Mouse (Mus musculus) frontal cortex, postnatal 14 days (tissue): ENCODE data around the gene Srp68.

ENCODE experiments used
- DNase-seq, 2 experiments: peaks; one replicate each; pipeline ENCODE4 v3.0.0; 2022; ENCODE audit warnings: low spot score in 2 of 2

Gene Srp68

DNA sequence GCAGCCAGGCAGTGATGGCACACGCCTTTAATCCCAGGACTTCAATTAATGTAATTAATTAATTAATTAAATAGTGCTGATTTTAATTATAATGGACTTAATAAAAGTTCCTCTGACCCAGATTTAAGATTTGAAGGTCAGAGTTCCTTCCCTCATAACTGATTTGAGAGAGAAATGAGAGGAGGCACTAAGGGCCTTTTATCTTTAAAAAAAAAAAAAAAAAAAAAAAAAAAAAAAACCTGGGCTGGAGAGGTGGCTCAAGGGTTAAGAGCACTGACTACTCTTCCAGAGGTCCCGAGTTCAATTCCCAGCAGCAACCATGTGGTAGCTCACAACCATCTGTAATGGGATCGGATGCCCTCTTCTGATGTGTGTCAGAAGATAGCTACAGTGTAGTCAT lies 65.4 kb downstream of the Srp68 start:
- DNase-seq, result no peak

DNA sequence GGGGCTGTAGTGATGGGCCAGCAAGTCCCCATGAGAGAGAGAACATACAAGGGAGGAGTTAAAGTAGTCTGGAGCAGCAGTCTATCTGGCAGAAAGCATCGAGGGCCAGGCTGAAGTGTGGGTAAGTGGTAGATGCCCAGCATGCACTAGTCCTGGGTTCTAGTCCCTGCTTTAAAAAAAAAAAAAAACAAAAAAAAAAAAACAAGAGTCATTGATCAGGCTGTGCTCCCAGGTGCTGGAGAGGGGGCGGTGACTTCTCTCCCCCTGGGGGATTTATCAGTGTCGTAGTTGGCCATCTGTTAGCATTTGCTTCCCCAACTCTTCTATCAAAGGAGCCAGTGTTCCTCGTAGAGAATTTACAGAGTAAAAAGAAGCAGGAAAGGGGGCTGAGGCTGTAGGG lies 67.3 kb downstream of the Srp68 start:
- no peak for DNase-seq

DNA sequence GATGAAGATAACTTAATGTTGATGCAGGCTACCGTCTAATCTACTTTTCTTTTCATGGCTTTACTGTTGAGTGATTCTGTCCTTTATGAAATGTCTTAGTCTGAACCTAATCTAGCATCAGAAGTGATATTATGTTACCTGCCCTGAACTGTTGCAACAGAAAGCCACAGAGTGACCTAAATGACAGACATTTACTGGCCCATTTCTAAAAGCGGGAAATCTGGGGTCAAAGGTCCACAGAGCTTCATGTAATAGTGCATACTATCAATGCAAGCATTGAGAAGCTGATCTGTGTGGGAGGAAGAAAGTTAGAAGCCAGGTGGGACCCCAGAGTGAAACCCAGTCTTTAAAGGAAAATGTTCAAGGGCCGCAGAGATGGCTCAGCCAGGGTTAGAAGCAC lies 70.9 kb downstream of the Srp68 start:
- DNase-seq, result no peak

- no peak for DNase-seq
Observed at GRCm38 (mm10) chr11:116201151-116201550, 72.9 kb downstream of the Srp68 start.

GRCm38 (mm10) chr11:116198639-116199531 lies 75.1 kb downstream of the Srp68 start, which contains the start of the genes Ten1 and Acox1:
Ten1 (plus strand) TSS chr11:116198855.
Acox1 (minus strand) TSS chr11:116199045.
- DNase-seq, result peak; percentile 91 to 93

GRCm38 (mm10) chr11:116198132-116198531 lies 75.9 kb downstream of the Srp68 start:
- no peak for DNase-seq

DNA sequence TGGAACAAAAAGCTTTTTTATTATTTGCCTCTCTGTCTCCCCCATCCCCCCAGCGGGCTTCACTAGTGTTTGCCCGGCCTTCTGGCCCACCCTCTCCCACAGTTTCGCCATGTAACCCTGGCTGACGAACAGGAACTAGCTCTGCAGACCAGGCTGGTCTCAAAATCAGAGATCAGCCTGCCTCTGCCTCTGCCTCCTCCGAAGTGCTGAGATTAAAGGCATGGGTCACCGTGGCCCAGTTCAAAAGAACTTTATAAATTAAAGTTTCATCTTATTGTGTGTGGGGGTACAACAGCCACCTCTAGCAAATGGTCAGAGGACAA lies 76.5 kb downstream of the Srp68 start:
- DNase-seq, result no peak

- no peak for DNase-seq
Observed at GRCm38 (mm10) chr11:116196866-116197583, 77.0 kb downstream of the Srp68 start.

DNA sequence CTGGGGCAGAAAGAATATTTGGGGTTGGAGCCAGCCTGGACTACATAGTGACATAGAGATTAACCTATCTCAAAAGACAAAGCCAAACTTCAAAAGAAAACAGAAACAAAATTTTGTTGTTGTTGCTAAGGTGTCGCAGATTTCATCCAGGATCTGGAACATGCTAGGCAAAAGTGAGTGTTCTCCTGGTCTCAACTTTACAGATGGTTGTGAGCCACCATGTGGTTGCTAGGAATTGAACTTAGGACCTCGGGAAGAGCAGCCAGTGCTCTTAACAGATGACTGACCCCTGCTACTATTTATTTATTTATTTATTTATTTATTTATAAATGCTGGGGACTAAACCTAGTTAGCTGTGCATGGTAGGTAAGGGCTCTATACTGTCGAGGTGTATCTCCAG lies 77.7 kb downstream of the Srp68 start:
- no peak for DNase-seq

- no peak for DNase-seq
Observed at GRCm38 (mm10) chr11:116195252-116195651, 78.8 kb downstream of the Srp68 start.
